Mouse (Mus musculus) forebrain, embryonic 16.5 days (tissue): ENCODE measurements at regions not wholly inside any gene's neighbourhood (a gene's known extent, or its start where the extent isn't known, plus 50 kb on each side); places are given as distances from the start of the nearest gene placed in this dataset.
"Not testable (repeated sequence)": the region's sequence is repeated elsewhere in the genome, so short reads cannot be mapped to it uniquely, and the experiment has no call there.

Experiments
- ATAC-seq: fragments of 200-750 bp; cut with Nextera tagmentation; 2 replicates; pipeline ENCODE4 v1.8.0; 2017; ENCODE audit warnings: mild to moderate bottlenecking, moderate library complexity
- H3K27ac ChIP-seq: fragments of 300-500 bp; sonication (generic); 2 replicates; pipeline ENCODE4 v1.5.1; 2014; ENCODE audit warnings: low read length, control low read depth
- H3K27me3 ChIP-seq: fragments of 300-500 bp; sonication (generic); replicated peaks from 2 replicates; pipeline ENCODE4 v1.6.1; 2014; ENCODE audit warnings: low read length; ENCODE audit not compliant: control insufficient read depth, insufficient read depth
- H3K36me3 ChIP-seq: fragments of 300-500 bp; sonication (generic); 2 replicates; pipeline ENCODE4 v1.6.1; 2014; ENCODE audit not compliant: control insufficient read depth, insufficient read depth
- H3K4me1 ChIP-seq: fragments of 300-500 bp; sonication (generic); replicated peaks from 2 replicates; pipeline ENCODE4 v1.6.1; 2014; ENCODE audit warnings: low read length; ENCODE audit not compliant: control insufficient read depth, insufficient read depth
- H3K4me2 ChIP-seq: fragments of 300-500 bp; sonication (generic); 2 replicates; pipeline ENCODE4 v1.6.1; 2014; ENCODE audit warnings: mild to moderate bottlenecking, low read length, control low read depth
- H3K4me3 ChIP-seq: fragments of 300-500 bp; sonication (generic); replicated peaks from 2 replicates; pipeline ENCODE4 v1.5.1; 2014; ENCODE audit warnings: mild to moderate bottlenecking, low read length, control low read depth
- H3K9ac ChIP-seq: fragments of 300-500 bp; sonication (generic); replicated peaks from 2 replicates; pipeline ENCODE4 v1.6.1; 2014; ENCODE audit warnings: low read depth, low read length, control low read depth
- H3K9me3 ChIP-seq: fragments of 300-500 bp; sonication (generic); 2 replicates; pipeline ENCODE4 v1.6.1; 2016; ENCODE audit warnings: low read length; ENCODE audit not compliant: control insufficient read depth
- WGBS: fragments of 180-500 bp; shearing (Covaris S2); extraction: QIAGEN DNeasy Blood & Tissue Kit; methylation state at CpG from one replicate; pipeline ENCODE4 v1.1.7; 2014; 5-methylcytosine and 5-hydroxymethylcytosine counted together

DNA sequence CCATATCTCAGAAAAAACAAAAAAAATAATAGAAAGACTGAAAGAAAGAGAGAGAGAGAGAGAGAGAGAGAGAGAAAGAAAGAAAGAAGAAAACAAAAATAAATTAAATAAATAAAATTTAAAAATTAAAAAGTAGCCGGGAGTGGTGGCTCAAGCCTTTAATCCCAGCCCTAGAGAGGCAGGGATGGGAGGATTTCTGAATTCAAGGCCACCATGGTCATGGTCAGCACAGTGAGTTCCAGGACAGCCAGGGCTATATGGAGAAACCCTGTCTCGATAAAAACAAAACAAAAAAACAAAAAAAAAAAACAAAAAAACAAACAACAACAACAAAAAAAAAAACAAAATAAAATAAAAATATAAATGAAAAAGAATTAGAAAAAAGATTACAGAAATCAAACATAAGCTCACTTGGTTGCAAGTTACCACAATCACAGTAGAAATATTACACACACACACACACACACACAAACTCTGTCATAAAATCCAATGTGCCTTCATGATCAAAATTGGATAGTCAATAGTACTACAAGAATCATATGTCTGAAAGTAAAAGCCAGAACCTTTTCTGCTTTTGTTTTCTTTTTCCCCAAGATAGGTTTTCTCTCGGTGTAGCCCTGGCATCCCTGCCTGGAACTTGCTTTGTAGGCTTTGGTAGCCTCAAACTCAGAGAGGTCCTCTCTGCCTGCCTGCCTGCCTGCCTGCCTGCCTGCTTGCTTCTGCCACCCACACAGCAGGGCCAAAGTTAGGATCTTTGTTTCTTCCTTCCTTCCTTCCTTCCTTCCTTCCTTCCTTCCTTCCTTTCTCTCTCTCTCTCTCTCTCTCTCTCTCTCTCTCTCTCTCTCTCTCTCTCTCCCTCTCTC lies 476.1 kb upstream of the Olfr161 start:
- ATAC-seq, result peak; percentile 78
- H3K4me3 ChIP-seq, H3K36me3 ChIP-seq, H3K4me2 ChIP-seq, H3K27me3 ChIP-seq, H3K9me3 ChIP-seq, H3K4me1 ChIP-seq, H3K27ac ChIP-seq, H3K9ac ChIP-seq: not testable (repeated sequence)
- WGBS, result 59% methylated on average over 2 of the region's 3 CpGs

DNA sequence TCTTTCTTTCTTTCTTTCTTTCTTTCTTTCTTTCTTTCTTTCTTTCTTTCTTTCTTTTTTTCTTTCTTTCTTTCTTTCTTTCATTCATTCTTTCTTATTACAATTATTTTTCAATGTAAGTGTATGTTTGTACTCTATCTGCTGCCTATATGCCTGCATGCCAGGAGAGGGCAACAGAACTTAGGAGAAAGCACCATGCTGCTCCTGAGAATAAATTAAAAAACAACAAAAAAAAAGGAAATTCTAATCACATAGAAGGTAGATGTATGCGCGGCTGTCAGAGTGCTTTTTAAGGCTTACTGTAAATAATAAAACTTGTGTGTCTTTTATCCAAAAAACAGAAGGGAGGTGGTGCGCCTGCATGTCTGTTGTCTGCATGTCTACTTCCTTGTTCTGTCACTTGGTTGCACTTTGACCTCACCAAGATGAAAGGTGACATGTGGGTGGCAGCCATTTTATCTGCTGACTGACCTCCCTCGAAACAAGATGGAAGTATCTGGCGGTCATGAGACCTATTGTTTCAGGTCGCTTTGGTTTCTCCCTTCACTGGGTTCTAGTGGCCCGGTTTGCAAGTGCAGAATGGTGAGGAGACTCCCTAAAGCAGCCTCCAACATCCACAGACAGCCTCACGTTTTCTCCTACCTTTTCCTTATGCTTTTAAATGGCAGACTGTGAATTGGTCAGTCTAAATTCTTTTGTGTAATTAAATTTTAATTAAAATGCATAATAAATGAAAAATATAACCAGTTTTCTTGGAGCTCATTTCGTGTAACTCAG lies 475.3 kb upstream of the Olfr161 start:
- H3K36me3 ChIP-seq, H3K4me3 ChIP-seq, ATAC-seq, H3K4me1 ChIP-seq, H3K27ac ChIP-seq, H3K27me3 ChIP-seq, H3K9ac ChIP-seq, H3K9me3 ChIP-seq, H3K4me2 ChIP-seq: not testable (repeated sequence)
- 80% methylated on average over 7 of the region's 9 CpGs for WGBS

DNA sequence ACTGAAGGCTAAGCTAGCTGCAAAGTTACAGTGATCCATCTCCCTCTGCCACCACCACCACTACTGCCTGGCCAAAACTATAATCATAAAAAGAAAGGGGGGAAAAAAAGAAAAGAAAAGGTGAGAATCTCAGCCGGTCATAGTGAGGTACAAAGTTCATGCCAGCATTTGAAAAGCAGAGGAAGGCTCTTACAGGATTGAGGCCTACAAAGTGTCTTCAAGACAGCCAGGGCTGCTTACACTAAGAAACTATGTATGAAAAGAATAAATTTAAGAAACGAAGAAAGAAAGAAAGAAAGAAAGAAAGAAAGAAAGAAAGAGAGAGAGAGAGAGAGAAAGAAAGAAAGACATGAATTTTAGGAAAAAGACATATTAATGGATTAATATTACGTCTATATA lies 474.7 kb upstream of the Olfr161 start:
- H3K4me3 ChIP-seq, H3K9ac ChIP-seq, H3K27ac ChIP-seq, H3K27me3 ChIP-seq, H3K4me2 ChIP-seq, H3K4me1 ChIP-seq, ATAC-seq, H3K9me3 ChIP-seq, H3K36me3 ChIP-seq: not testable (repeated sequence)
- WGBS, result 80% methylated on average over 2 of the region's 3 CpGs

DNA sequence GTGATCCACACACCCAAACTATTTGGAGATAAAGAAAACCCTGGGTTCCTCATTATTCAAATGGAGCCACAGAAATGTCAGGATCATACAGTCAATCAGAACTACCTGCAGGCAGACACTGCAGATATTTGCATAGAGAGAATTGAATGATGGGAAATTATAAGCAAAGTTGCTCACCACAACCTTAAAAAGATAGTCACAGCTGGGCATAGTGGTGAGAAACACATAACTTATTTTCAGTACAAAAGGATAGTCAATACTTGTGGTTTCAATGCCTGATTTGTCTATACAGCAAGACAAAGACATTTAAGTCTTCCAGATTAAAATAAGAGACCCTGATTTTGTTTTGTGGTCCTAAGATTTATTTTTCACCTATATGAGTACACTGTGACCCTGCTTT lies 469.6 kb upstream of the Olfr161 start:
- not testable (repeated sequence) for H3K27me3 ChIP-seq, H3K4me3 ChIP-seq, H3K9ac ChIP-seq, H3K9me3 ChIP-seq, H3K4me2 ChIP-seq, H3K4me1 ChIP-seq, H3K36me3 ChIP-seq, ATAC-seq, H3K27ac ChIP-seq

DNA sequence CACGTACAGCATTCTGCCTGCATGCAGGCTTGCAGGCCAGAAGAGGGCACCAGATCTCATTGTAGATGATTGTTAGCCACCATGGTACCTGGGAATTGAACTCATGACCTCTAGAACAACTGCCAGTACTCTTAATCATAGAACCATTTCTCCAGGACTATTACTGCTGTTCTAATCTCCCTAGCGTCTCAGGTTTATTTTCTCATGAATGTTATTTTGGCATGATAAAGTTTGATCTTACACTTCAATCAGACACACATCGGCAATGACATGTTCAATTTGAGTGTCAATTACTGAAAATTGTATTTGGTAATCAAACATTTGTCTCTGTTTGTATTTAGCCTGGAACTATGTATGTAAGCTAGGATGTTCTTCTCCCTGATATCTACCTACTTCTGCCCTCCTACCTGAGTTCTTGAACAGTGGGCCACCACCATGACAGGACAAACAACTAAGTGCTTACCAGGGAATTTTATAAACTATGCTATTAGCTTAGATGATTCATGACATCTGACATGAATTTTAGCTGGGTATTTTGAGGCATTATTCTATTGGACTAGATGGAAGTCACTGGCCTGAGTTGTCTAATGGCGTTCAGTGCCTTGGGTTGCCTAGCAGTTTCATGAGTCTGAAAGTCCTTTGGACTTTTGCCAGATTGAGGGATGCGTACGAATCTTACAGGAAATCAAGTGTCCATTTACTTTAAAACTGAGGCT lies 468.5 kb upstream of the Olfr161 start:
- H3K9me3 ChIP-seq, H3K4me1 ChIP-seq, H3K36me3 ChIP-seq, ATAC-seq, H3K9ac ChIP-seq, H3K27ac ChIP-seq, H3K4me2 ChIP-seq, H3K4me3 ChIP-seq, H3K27me3 ChIP-seq: not testable (repeated sequence)
- 67% methylated on average over 4 of the region's 6 CpGs for WGBS

DNA sequence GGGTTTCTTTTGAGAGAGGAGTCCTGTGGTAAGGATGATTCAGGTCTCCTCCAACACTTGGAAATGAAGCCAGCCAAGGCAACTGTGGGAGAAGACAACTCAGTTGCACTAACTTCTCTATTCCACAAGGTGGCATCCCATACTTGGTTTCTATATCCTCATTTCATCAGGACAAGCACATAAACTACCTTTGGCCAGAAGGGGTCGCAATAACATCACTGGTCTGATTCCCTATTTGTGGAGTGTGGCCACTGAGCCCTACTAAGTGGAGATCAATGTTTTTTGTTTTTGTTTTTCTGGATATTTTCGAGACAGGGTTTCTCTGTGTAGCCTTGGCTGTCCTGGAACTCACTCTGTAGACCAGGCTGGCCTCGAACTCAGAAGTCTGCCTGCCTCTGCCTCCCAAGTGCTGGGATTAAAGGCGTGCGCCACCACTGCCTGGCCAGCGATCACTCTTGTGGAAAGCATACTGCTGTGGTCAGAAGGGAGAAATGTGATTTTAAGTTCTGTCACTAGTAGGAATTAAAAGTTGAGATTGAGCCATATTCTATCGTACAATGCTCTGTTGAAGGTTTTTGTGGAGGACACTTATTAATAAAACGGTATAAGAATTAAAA lies 467.9 kb upstream of the Olfr161 start:
- WGBS, result 71% methylated on average over 8 of the region's 8 CpGs
- not testable (repeated sequence) for H3K27me3 ChIP-seq, H3K4me2 ChIP-seq, H3K9ac ChIP-seq, H3K4me3 ChIP-seq, H3K27ac ChIP-seq, H3K4me1 ChIP-seq, H3K9me3 ChIP-seq, H3K36me3 ChIP-seq, ATAC-seq

DNA sequence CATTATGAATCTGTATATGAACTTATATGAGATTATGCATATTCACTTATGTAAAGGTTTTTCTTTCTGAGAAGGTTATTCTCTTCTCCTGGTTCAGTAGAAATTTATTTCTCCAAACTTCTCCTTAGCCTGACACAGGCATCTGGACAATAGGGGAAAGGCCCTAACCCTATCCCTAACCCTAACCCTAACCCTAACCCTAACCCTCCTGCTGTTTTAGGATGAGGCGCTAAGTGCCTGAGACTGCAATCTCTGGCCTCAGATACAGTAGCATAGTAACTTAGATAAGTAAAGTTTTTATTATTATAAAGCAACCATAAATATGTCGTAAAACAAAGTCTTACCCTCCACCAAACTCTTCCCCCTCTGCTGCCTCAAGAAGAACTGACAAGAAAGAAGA lies 463.5 kb upstream of the Olfr161 start:
- not testable (repeated sequence) for H3K27ac ChIP-seq, ATAC-seq, H3K4me2 ChIP-seq, H3K27me3 ChIP-seq, H3K36me3 ChIP-seq, H3K4me3 ChIP-seq, H3K9me3 ChIP-seq, H3K4me1 ChIP-seq, H3K9ac ChIP-seq
- 45% methylated on average over 2 of the region's 2 CpGs for WGBS
